In genomic region chr2:181391022-181391421, GRCm38 (mm10) we compare ENCODE assay signal across 13 mouse cellular contexts.
"Had no signal": no experiment of that assay in that cellular context is flagged by ENCODE, and none has a peak within 500 bp of the region (broad histone marks: within the 10 kb centered on the region; RNA-seq: fewer than 3 reads in every experiment).

No protein-coding gene starts in this region.

- ATAC-seq: intestine, embryonic 15.5 days had no signal

- H3K27ac ChIP-seq: intestine, embryonic 15.5 days; limb, embryonic 13.5 days; macrophage; midbrain, embryonic 12.5 days; stomach, embryonic 15.5 days had no signal

- H3K36me3 ChIP-seq: stomach, embryonic 15.5 days had no signal

- DNase-seq: kidney, adult 2 months; layer of hippocampus, postnatal 36 days; lung, embryonic 14.5 days; lung, postnatal 10 days; right cerebral cortex, postnatal 14 days; thymus, postnatal 4 days had no signal

- H3K9me3 ChIP-seq: intestine, embryonic 15.5 days; limb, embryonic 13.5 days; megakaryocyte, embryonic 14.5 days; midbrain, embryonic 12.5 days; stomach, embryonic 15.5 days had no signal

- H3K4me2 ChIP-seq: intestine, embryonic 15.5 days; limb, embryonic 13.5 days; liver, embryonic 11.5 days; lung, embryonic 14.5 days; midbrain, embryonic 12.5 days; stomach, embryonic 15.5 days had no signal

- H3K27me3 ChIP-seq: intestine, embryonic 15.5 days; limb, embryonic 13.5 days; midbrain, embryonic 12.5 days; stomach, embryonic 15.5 days had no signal

- H3K4me1 ChIP-seq: intestine, embryonic 15.5 days; limb, embryonic 13.5 days; midbrain, embryonic 12.5 days; stomach, embryonic 15.5 days had no signal

- H3K9ac ChIP-seq: intestine, embryonic 15.5 days; limb, embryonic 13.5 days; lung, embryonic 14.5 days; midbrain, embryonic 12.5 days; stomach, embryonic 15.5 days had no signal

- H3K4me3 ChIP-seq: intestine, embryonic 15.5 days; limb, embryonic 13.5 days; megakaryocyte, embryonic 14.5 days; midbrain, embryonic 12.5 days; stomach, embryonic 15.5 days had no signal
